Mouse (Mus musculus) midbrain, postnatal 0 days (tissue): ENCODE data around the gene Cybc1. TPM values are rescaled to one million over a fixed set of nuclear protein-coding genes. Genes with fewer than 3 reads are reported as not detected.
A peak's percentile ranks its signal among the peaks of the same experiment; 100 is the strongest.

Source experiments
- ATAC-seq: fragments of 200-750 bp; cut with Nextera tagmentation; 2 replicates; pipeline ENCODE4 v1.8.0; 2017; ENCODE audit warnings: moderate number of reproducible peaks, mild to moderate bottlenecking, moderate TSS enrichment, moderate library complexity; ENCODE audit not compliant: low FRiP score
- DNase-seq: peaks from one replicate; pipeline ENCODE4 v3.0.0-alpha.2; 2015; ENCODE audit warnings: low spot score
- H3K27ac ChIP-seq: fragments of 300-500 bp; sonication (generic); 2 replicates; pipeline ENCODE4 v1.5.1; 2014; ENCODE audit warnings: low read depth, mild to moderate bottlenecking, low read length, mixed read lengths
- H3K27me3 ChIP-seq: fragments of 300-500 bp; sonication (generic); 2 replicates; pipeline ENCODE4 v1.6.1; 2014; ENCODE audit warnings: low read length, control low read depth, mixed read lengths; ENCODE audit not compliant: insufficient read depth
- H3K36me3 ChIP-seq: fragments of 300-500 bp; sonication (generic); 2 replicates; pipeline ENCODE4 v1.6.1; 2014; ENCODE audit warnings: low read length, control low read depth, mixed read lengths; ENCODE audit not compliant: insufficient read depth
- H3K4me1 ChIP-seq: fragments of 300-500 bp; sonication (generic); 2 replicates; pipeline ENCODE4 v1.6.1; 2014; ENCODE audit warnings: mild to moderate bottlenecking, control low read depth, antibody characterized with exemption, low read length, mixed read lengths; ENCODE audit not compliant: insufficient read depth
- H3K4me2 ChIP-seq: fragments of 300-500 bp; sonication (generic); 2 replicates; pipeline ENCODE4 v1.6.1; 2014; ENCODE audit warnings: low read depth, mild to moderate bottlenecking, low read length, mixed read lengths; ENCODE audit not compliant: poor library complexity, severe bottlenecking
- H3K4me3 ChIP-seq: fragments of 300-500 bp; sonication (generic); 2 replicates; pipeline ENCODE4 v1.5.1; 2014; ENCODE audit warnings: low read depth, mild to moderate bottlenecking, low read length, moderate library complexity
- H3K9ac ChIP-seq: fragments of 300-500 bp; sonication (generic); replicated peaks from 2 replicates; pipeline ENCODE4 v1.6.1; 2014; ENCODE audit warnings: mild to moderate bottlenecking, low read length, moderate library complexity, mixed read lengths; ENCODE audit not compliant: poor library complexity, severe bottlenecking
- H3K9me3 ChIP-seq: fragments of 300-500 bp; sonication (generic); 2 replicates; pipeline ENCODE4 v1.6.1; 2016; ENCODE audit warnings: low read length, control low read depth
- CTCF ChIP-seq: IDR thresholded peaks from 2 replicates; pipeline ENCODE4 v1.5.1; 2016; ENCODE audit warnings: antibody characterized with exemption, mild to moderate bottlenecking
- WGBS: fragments of 180-500 bp; shearing (Covaris S2); extraction: QIAGEN DNeasy Blood & Tissue Kit; methylation state at CpG from one replicate; pipeline ENCODE4 v1.1.7; 2014; 5-methylcytosine and 5-hydroxymethylcytosine counted together
- polyA plus RNA-seq: library from polyadenylated mRNA; unstranded; fragments of >200 nt; fragmentation: Nextera tagmentation; extraction: Ambion mirVana; gene quantifications from 2 replicates; pipeline ENCODE4 v1.2.1, GENCODE M21; 2015
- total RNA-seq: library from RNA; depleted of rRNA; stranded (reverse); fragments of >200 nt; gene quantifications from 2 replicates; pipeline ENCODE4 v1.2.3, GENCODE M21; 2014

Cybc1 gene
- total and polyA plus RNA-seq, 2 experiments from 2014 or later, result 18.7 to 26.5 TPM

GRCm38 (mm10) chr11:121259160-121260100 is 30.3 kb upstream of the Cybc1 start, which contains the start of gene Foxk2:
TSS of gene Foxk2 (plus strand) at chr11:121259990.
- peak; percentile 96 for DNase-seq
- H3K27me3 ChIP-seq, result no peaks in the 10 kb centered on the region
- peak; percentile 98 for ATAC-seq
- under 1% methylated on average over 60 of the region's 91 CpGs for WGBS
- H3K27ac ChIP-seq, result peak within 1 kb of the TSS; percentile 93
- peak within 1 kb of the TSS; percentile 97 for H3K4me3 ChIP-seq
- H3K9ac ChIP-seq, result peak within 1 kb of the TSS; percentile 98
- peaks cover 5% of the 10 kb centered on the region; the same call in 1 of the 2 replicates for H3K4me1 ChIP-seq
- no peaks in the 10 kb centered on the region for H3K9me3 ChIP-seq
- H3K4me2 ChIP-seq, result peak within 1 kb of the TSS; percentile 95
- H3K36me3 ChIP-seq, result peaks cover 15% of the 10 kb centered on the region
- TF ChIP-seq CTCF, result no peak

GRCm38 (mm10) chr11:121250196-121250595 is 21.1 kb upstream of the Cybc1 start:
- WGBS, result 95% methylated on average over 8 of the region's 8 CpGs
- DNase-seq, result no peak

GRCm38 (mm10) chr11:121239669-121240068 is 10.5 kb upstream of the Cybc1 start:
- DNase-seq (no peak), ATAC-seq (no peak)
- Histone ChIP-seq H3K27ac (no peak overlapping the region), H3K36me3 (peaks cover 16% of the 10 kb centered on the region), H3K27me3 (no peaks in the 10 kb centered on the region), H3K9me3 (no peaks in the 10 kb centered on the region), H3K4me2 (no peak overlapping the region), H3K4me1 (peaks cover 8% of the 10 kb centered on the region; the same call in 1 of the 2 replicates), H3K9ac (no peak overlapping the region), H3K4me3 (no peak overlapping the region)
- WGBS, result 100% methylated on average over 2 of the region's 2 CpGs
- no peak for TF ChIP-seq CTCF

More at GRCm38 (mm10) chr11:121250196-121250595, 21.1 kb upstream of the Cybc1 start:
- H3K4me2 ChIP-seq, result no peak overlapping the region
- no peak overlapping the region for H3K27ac ChIP-seq
- peaks cover 78% of the 10 kb centered on the region for H3K36me3 ChIP-seq
- no peak for TF ChIP-seq CTCF
- H3K9ac ChIP-seq, result no peak overlapping the region
- H3K9me3 ChIP-seq, result no peaks in the 10 kb centered on the region
- no peaks in the 10 kb centered on the region for H3K4me1 ChIP-seq
- H3K4me3 ChIP-seq, result no peak overlapping the region
- no peaks in the 10 kb centered on the region for H3K27me3 ChIP-seq
- ATAC-seq, result no peak

GRCm38 (mm10) chr11:121237345-121238128 is 8.4 kb upstream of the Cybc1 start:
- DNase-seq (peak; percentile 45), ATAC-seq (peak; percentile 44; the same call in 1 of the 2 replicates)
- Histone ChIP-seq H3K27me3 (no peaks in the 10 kb centered on the region), H3K4me3 (peak overlapping the region; percentile 68), H3K36me3 (peaks cover 7% of the 10 kb centered on the region; the same call in 1 of the 2 replicates), H3K4me2 (peak overlapping the region; percentile 65), H3K27ac (peak overlapping the region; percentile 83), H3K9me3 (no peaks in the 10 kb centered on the region), H3K4me1 (peaks cover 8% of the 10 kb centered on the region; the same call in 1 of the 2 replicates), H3K9ac (peak overlapping the region; percentile 72)
- TF ChIP-seq CTCF, result peak; percentile 56
- 3% methylated on average over 28 of the region's 28 CpGs for WGBS

- ATAC-seq, result peak; percentile 100
- peak; percentile 87 for TF ChIP-seq CTCF
- H3K4me1 ChIP-seq, result peaks cover 8% of the 10 kb centered on the region; the same call in 1 of the 2 replicates
- no peaks in the 10 kb centered on the region for H3K9me3 ChIP-seq
- under 1% methylated on average over 50 of the region's 50 CpGs for WGBS
- H3K36me3 ChIP-seq, result peaks cover 7% of the 10 kb centered on the region; the same call in 1 of the 2 replicates
- peak within 1 kb of the TSS; percentile 68 for H3K4me3 ChIP-seq
- peak within 1 kb of the TSS; percentile 65 for H3K4me2 ChIP-seq
- peak within 1 kb of the TSS; percentile 83 for H3K27ac ChIP-seq
- peak; percentile 100 for DNase-seq
- H3K27me3 ChIP-seq, result no peaks in the 10 kb centered on the region
- H3K9ac ChIP-seq, result peak within 1 kb of the TSS; percentile 72
Observed at GRCm38 (mm10) chr11:121236564-121237344, 7.6 kb upstream of the Cybc1 start, which contains the start of gene Narf. TSS of gene Narf (plus strand) at chr11:121237253.
